ENCODE assay signal across 14 mouse cellular contexts in the genomic region with DNA sequence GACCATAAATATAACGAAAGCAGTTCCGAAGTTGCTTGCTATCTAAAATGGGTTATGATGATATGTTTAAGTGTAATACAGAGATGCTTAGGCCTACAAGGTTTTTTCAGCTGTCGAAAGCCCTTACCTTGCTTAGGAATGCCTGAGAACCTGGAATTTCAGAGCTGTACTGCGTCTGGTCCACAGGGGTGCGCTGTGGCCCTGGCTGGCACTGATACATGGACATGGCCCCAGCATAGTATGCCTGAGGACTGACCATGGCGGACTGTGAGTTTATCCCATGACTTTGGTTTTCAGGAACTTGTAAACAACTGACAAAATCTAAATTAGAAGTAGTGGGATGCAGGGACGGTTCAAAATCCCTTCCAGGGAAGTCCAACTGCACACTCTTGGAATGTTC. TPM values are rescaled to one million over a fixed set of nuclear protein-coding genes. Genes with fewer than 3 reads are reported as not detected.
DNase-seq lines count a peak whose midpoint lies in the region; ATAC-seq and TF ChIP-seq lines count a peak whose summit lies in the region.
"Had no signal": no experiment of that assay in that cellular context is flagged by ENCODE, and none has a peak within 500 bp of the region (broad histone marks: within the 10 kb centered on the region; RNA-seq: fewer than 3 reads in every experiment).

No protein-coding gene starts in this region.

- TF ChIP-seq POLR2A in lung, adult 2 months (IDR thresholded peaks at IDR 0.05; ENCODE audit: borderline replicate concordance, extremely low read depth, low read depth, low read length) = no peak

- H3K4me2 ChIP-seq in heart, embryonic 15.5 days = peak overlapping the region; percentile 20; the same call in 1 of the 2 replicates

- no peaks in the 10 kb centered on the region for H3K4me1 ChIP-seq in heart, embryonic 15.5 days (replicated peaks)
- H3K4me1 ChIP-seq in lung, adult 2 months (ENCODE audit: control insufficient read depth, insufficient read depth, low read length) = no peaks in the 10 kb centered on the region; the same call in 1 of the 2 replicates

- no peak for ATAC-seq in heart, embryonic 15.5 days (replicated peaks; ENCODE audit: insufficient number of reproducible peaks, insufficient read depth, low FRiP score, low read depth)
- peak; percentile 52; the same call in 1 of the 2 replicates for ATAC-seq in megakaryocyte progenitor cell, adult 5-6 weeks (replicated peaks; ENCODE audit: poor library complexity)

- no peak overlapping the region for H3K9ac ChIP-seq in heart, embryonic 15.5 days

- H3K27ac ChIP-seq in heart, embryonic 15.5 days = no peak overlapping the region

- H3K4me3 ChIP-seq in heart, embryonic 15.5 days = no peak overlapping the region
- no peak overlapping the region for H3K4me3 ChIP-seq in lung, adult 2 months (replicated peaks; ENCODE audit: extremely low read depth, low read depth, low read length)
- H3K4me3 ChIP-seq: erythroblast, embryonic 14.5 days; megakaryocyte, embryonic 14.5 days had no signal

- H3K27me3 ChIP-seq in heart, embryonic 15.5 days = no peaks in the 10 kb centered on the region
- H3K27me3 ChIP-seq: megakaryocyte, embryonic 14.5 days had no signal

- no peaks in the 10 kb centered on the region for H3K9me3 ChIP-seq in heart, embryonic 15.5 days (replicated peaks)
- H3K9me3 ChIP-seq: megakaryocyte, embryonic 14.5 days had no signal

- peak; percentile 61 for TF ChIP-seq CTCF in lung, adult 2 months (IDR thresholded peaks at IDR 0.05; ENCODE audit: insufficient read depth, low read length)

- WGBS in heart, embryonic 15.5 days = 84% methylated on average over 7 of the region's 7 CpGs
- WGBS in lung, adult 2 months = 63% methylated on average over 7 of the region's 7 CpGs

- DNase-seq in heart, adult 8-10 months (ENCODE audit: low spot score) = no peak
- DNase-seq in lung, adult 2 months = no peak
- no peak for DNase-seq in lung, postnatal 25 days (ENCODE audit: low spot score)
- peak; percentile 77 for DNase-seq in ZHBTc4 (ENCODE audit: low read depth, low spot score)
- no peak for DNase-seq in spleen, postnatal 10 days (ENCODE audit: low spot score in 2 of 2)
- DNase-seq in layer of hippocampus, postnatal 14 days (ENCODE audit: low spot score in 2 of 2) = no peak
- DNase-seq: adrenal gland, postnatal 36 days; cerebellum, adult 9-11 months; left cerebral cortex, postnatal 4 days had no signal

- no peaks in the 10 kb centered on the region for H3K36me3 ChIP-seq in heart, embryonic 15.5 days
- H3K36me3 ChIP-seq: G1E had no signal

RNA-seq across cellular contexts. Expression of gene Ahr, which starts 31.3 kb away (rescaled TPM):
- polyA plus RNA-seq in heart, embryonic 15.5 days (2015; fragmentation: Nextera tagmentation; extraction: Ambion mirVana) = 2.4 and 5.0 TPM in 2 replicates
- 1 to 10 TPM; 4.8 to 5.5 (median 5.2) TPM for total RNA-seq in heart, adult 8-10 months (2022)
- 31.6 and 37.1 TPM in 2 replicates for polyA plus RNA-seq in lung, adult 2 months (2012; rRNA removed)
- total RNA-seq in megakaryocyte progenitor cell, adult 5-6 weeks (2015) = 2.6 and 3.4 TPM in 2 replicates
- 1.2 and 1.9 TPM in 2 replicates for total RNA-seq in megakaryocyte progenitor cell, adult 5-6 weeks (2017)
- 10 to 100 TPM in 1 of 2 experiments, 1 to 10 TPM in 1; 9.7 to 10.1 TPM for total RNA-seq in layer of hippocampus, postnatal 14 days (2021)
- polyA plus RNA-seq: G1E had no signal
